Mouse (Mus musculus) induced T-regulatory cell, adult 2 months (primary cell): ENCODE measurements around the gene Prkch.
A peak's percentile ranks its signal among the peaks of the same experiment; 100 is the strongest.

Experiments
- DNase-seq: peaks from one replicate; pipeline ENCODE4 v3.0.0-alpha.2; 2012; ENCODE audit warnings: low read depth

Prkch gene

DNA sequence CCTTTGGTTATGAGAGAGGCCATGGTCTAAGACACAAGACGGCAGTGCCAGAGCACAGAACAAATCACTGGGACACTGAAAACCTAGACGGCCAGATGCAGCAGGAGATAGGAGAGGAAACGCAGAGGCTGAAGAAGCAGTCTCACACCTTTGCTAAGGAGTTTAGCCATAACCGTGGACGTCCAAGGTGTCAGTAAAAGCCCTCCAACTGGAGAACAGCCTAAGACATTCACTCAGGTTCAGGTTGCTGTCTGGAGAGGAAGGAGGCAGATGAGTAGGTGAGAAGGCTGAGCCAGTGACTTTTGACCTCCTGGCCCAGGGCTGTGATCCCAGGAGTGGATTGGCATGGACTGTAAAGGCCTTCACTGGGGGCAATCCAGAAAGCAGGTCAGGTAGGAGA is 130.0 kb downstream of the Prkch start:
- DNase-seq, result peak; percentile 61

GRCm38 (mm10) chr12:73715331-73715730 is 130.7 kb downstream of the Prkch start:
- DNase-seq, result no peak

- peak; percentile 98 for DNase-seq
These were observed 131.5 kb downstream of the Prkch start for GRCm38 (mm10) chr12:73715954-73716731.

- no peak for DNase-seq
These were observed 133.4 kb downstream of the Prkch start for GRCm38 (mm10) chr12:73718036-73718435.

DNA sequence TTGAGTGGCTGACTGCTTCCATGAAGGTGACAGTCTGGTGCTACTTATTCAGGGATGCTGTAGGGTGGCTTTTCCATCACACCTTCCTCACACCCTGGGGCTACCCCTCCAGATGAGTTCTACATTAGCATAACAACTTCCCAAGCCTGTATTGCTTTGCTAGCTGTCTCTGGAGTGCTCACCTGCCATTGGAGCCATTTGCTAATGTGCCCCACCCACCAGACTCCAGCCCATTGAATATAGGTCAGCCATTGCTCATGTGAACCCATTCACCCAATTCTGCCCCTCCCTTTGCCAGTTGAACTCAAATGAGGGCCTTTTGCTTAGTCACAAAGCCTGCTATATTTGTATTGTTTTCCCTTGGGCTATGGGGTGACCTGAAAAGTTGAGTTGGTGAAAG is 135.2 kb downstream of the Prkch start:
- DNase-seq, result peak; percentile 76

DNA sequence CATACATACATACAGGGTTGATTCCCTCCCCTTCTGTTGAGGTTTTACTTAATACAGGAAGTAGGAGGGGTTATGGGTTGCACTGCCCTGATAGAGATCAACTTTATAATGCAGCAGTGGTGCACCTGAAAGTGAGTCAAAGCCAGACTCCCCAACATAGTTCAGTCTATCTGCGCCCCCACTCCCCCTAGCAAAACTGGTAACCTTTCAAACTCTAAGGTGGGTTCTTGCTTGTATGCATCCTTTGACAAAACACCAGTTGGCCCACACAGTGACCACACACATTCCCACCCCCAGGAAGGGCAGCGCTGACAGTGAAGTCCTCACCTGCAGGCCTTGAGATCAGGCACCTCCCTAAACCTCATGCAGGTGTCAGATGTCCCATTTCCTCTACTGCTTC is 135.9 kb downstream of the Prkch start:
- peak; percentile 93 for DNase-seq

- DNase-seq, result no peak
These were observed 137.5 kb downstream of the Prkch start for GRCm38 (mm10) chr12:73722060-73722459.

- DNase-seq, result peak; percentile 58
These were observed 138.5 kb downstream of the Prkch start for GRCm38 (mm10) chr12:73723067-73723466.

- DNase-seq, result peak; percentile 78
These were observed 139.3 kb downstream of the Prkch start for GRCm38 (mm10) chr12:73723887-73724286.

- peak; percentile 44 for DNase-seq
These were observed 141.4 kb downstream of the Prkch start for GRCm38 (mm10) chr12:73725825-73726604.

DNA sequence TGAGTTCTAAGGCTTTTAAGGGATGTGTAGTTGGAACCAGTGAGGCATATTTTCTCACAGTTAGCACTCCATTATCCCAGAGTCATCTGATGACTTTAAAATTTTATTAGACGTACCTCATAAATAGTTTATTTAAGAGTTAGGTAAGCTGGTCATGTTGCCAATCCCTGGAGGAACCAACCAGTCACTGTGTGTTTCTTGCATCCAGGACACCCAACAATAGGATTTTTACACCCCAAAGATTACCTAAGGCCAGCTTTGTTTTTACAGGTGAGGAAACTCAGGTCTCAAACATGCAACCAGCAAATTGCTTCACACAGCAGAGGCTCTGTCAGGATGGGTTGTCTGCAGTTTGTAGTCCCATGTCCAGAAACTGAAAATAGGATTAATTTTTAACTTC is 142.4 kb downstream of the Prkch start:
- DNase-seq, result no peak

DNA sequence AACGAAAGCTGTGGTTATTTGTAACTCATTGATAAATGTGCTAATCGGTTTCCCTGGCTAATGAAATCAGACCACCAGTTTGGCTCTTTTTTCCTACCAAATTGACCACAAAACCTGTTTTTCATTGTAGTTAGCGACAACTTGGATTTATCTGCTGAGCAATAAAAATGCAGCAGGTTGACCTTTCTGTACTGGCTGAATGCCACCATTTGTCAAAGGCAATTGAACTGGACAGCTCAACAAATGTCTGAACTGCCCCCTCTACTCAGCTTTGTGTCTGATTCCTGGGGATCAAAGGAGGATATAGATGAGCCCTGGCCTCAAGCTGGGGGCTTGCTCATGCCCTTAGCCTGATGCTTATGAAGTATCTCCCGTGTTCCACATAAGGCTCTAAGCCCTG is 146.0 kb downstream of the Prkch start:
- DNase-seq, result no peak

GRCm38 (mm10) chr12:73731093-73731492 is 146.5 kb downstream of the Prkch start:
- no peak for DNase-seq

GRCm38 (mm10) chr12:73731848-73732540 is 147.4 kb downstream of the Prkch start:
- DNase-seq, result no peak

GRCm38 (mm10) chr12:73732862-73733261 is 148.3 kb downstream of the Prkch start:
- no peak for DNase-seq

DNA sequence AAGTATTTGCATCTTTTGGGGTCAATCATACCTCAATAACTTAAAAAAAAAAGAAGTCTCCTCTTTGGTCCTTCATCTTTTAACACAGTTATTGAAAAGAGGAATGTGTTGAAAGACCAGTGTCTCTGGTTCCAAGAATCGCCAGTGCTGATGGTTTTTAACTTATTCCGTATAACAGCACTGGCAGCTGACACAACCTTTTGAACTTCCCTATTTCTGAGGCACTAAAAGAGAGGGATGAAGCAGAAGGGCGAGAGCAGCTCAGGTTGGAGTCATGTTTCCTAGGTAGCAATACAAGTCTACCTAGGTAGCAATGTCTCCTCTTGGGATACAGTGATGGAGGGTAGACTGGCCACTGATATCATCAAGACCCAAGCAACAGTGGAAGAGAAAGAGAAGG is 152.3 kb downstream of the Prkch start:
- no peak for DNase-seq

- DNase-seq, result no peak
These were observed 155.1 kb downstream of the Prkch start for GRCm38 (mm10) chr12:73739611-73740219.

GRCm38 (mm10) chr12:73742577-73742976 is 158.0 kb downstream of the Prkch start:
- no peak for DNase-seq

- DNase-seq, result no peak
These were observed 158.5 kb downstream of the Prkch start for GRCm38 (mm10) chr12:73743087-73743486.

GRCm38 (mm10) chr12:73746072-73746471 is 161.5 kb downstream of the Prkch start:
- DNase-seq, result peak; percentile 67

GRCm38 (mm10) chr12:73748373-73748772 is 163.8 kb downstream of the Prkch start:
- DNase-seq, result no peak

DNA sequence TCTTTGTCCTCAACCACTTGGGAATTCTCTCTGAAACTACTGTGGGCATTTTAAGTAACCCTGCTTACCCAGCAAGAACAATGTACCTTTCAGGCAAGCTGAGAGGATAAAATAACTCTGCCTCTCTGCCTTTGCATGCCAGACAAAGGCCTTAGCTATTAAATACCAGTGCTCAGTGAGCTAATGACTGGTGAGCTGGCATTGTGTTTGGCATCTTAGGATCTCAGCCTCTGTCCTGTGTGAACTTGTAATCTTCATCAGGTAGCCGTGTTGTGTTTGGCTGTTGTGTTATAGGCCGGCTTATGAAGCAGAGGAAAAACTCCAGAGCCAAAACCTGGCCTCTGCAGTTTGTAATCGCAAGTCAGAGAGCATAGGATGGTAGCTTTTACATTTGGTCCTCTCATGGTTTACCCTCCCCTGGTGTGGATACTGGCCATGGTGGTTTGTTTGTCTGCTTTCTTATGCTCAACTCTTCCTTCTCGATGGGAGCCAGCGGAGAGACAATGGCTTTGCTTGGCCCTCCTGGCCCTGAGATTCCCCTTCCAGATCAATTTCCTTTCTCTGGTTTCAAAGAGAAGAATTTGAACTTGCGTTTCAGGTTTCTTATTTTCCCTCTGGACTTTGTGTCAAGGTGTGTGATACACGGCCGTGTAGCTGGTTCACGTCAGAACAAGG is 170.0 kb downstream of the Prkch start:
- DNase-seq, result no peak
